Mouse (Mus musculus): ENCODE measurements around the gene Fsd1. TPM values are rescaled to one million over a fixed set of nuclear protein-coding genes. Genes with fewer than 3 reads are reported as not detected.
A peak's percentile ranks its signal among the peaks of the same experiment; 100 is the strongest.

Gene Fsd1
- polyA plus RNA-seq, 1 experiment from 2014 or later: 42.4 TPM

DNA sequence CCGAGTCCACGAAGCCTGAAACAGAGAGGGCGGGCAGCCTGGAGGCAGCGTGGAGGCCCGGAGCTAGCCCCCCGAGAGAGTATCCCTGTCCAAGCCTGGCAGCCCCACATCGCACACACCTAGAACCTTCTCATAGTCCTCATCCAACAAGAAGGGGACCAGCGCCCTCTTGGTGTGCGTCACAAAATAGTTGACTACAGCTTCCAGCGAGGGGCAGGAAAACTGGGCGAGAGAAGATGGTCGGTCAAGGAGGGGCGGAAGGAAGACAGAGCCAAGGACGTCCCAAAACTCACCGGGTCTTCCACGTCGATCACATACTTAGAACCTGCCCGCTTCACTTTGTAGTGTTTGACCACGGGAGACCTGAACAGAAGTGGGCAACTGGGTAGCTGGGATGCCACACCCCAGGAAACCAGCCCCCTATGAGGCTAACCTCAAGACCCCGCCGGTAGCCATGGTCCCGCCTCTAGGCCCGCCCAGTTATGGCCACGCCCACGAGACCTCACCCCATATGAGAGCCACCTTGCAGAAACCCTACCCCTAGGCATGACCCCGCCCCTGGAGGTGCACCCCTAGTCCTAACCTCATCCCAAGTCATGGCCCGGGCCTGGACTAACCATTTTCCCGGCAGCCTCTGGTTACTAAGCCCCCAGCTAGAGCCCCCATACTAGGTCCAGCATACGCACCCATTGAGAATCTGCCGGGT is 13.6 kb downstream of the Fsd1 start:
- 0 out of 2 replicates have a peak, but pooled peaks have one; percentile 35 for ATAC-seq (ENCODE audit: insufficient number of reproducible peaks, insufficient read depth, low FRiP score, low TSS enrichment, low read depth)
- Histone ChIP-seq H3K4me1 (replicated peaks) (no peaks in the 10 kb centered on the region), H3K27me3 (peaks cover 31% of the 10 kb centered on the region), H3K4me2 (peak overlapping the region; percentile 38), H3K27ac (no peak overlapping the region), H3K9me3 (no peaks in the 10 kb centered on the region), H3K4me3 (replicated peaks) (peak overlapping the region; percentile 19), H3K9ac (replicated peaks) (no peak overlapping the region), H3K36me3 (peaks cover 28% of the 10 kb centered on the region)
- 5% methylated on average over 30 of the region's 30 CpGs for WGBS

DNA sequence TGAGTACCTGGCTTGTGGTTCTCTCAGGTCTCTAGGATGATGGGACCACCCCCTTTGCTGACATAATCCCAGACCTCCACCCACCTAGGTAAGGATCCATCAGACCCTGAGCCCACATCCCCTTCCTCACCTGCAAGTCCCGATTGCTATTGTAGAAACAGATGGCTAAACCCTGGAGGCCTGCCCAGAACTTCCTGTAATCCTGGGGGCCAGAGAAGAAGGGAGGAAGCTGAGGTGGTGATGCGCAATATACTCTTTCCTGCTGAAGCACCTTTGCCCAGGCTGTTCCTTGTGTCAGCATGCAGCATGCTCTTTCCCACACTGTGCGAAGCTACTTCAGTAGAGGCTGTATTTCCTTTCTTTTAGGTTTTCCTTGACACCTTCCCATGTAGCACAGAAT is 16.7 kb downstream of the Fsd1 start:
- WGBS: 79% methylated on average over 3 of the region's 3 CpGs
- Histone ChIP-seq H3K9ac (replicated peaks) (no peak overlapping the region; the same call in 1 of the 2 replicates), H3K9me3 (no peaks in the 10 kb centered on the region), H3K36me3 (no peaks in the 10 kb centered on the region), H3K27me3 (peaks cover 31% of the 10 kb centered on the region), H3K27ac (no peak overlapping the region), H3K4me2 (no peak overlapping the region), H3K4me3 (replicated peaks) (no peak overlapping the region), H3K4me1 (replicated peaks) (peaks cover 11% of the 10 kb centered on the region; the same call in 1 of the 2 replicates)
- no peak for ATAC-seq (ENCODE audit: insufficient number of reproducible peaks, insufficient read depth, low FRiP score, low TSS enrichment, low read depth)

GRCm38 (mm10) chr17:56005415-56006061 is 19.2 kb downstream of the Fsd1 start, which contains the start of the genes Stap2 and Mpnd:
TSS of gene Stap2 (minus strand) at chr17:56005584.
TSS of gene Mpnd (plus strand) at chr17:56005711.
- Histone ChIP-seq H3K4me2 (no peak within 1 kb of the TSS), H3K4me3 (replicated peaks) (no peak within 1 kb of the TSS), H3K27me3 (peaks cover 18% of the 10 kb centered on the region), H3K4me1 (replicated peaks) (peaks cover 22% of the 10 kb centered on the region), H3K9me3 (no peaks in the 10 kb centered on the region), H3K36me3 (0 out of 2 replicates have a peak, but pooled peaks cover 1% of the 10 kb centered on the region), H3K9ac (replicated peaks) (no peak within 1 kb of the TSS), H3K27ac (no peak within 1 kb of the TSS)
- ATAC-seq (ENCODE audit: insufficient number of reproducible peaks, insufficient read depth, low FRiP score, low TSS enrichment, low read depth): no peak
- 35% methylated on average over 13 of the region's 13 CpGs for WGBS

GRCm38 (mm10) chr17:56006956-56007355 is 20.6 kb downstream of the Fsd1 start:
- WGBS: 47% methylated on average over 10 of the region's 10 CpGs
- peak overlapping the region; percentile 90 for H3K4me2 ChIP-seq
- H3K9me3 ChIP-seq: no peaks in the 10 kb centered on the region
- peaks cover 28% of the 10 kb centered on the region for H3K4me1 ChIP-seq (replicated peaks)
- H3K4me3 ChIP-seq (replicated peaks): no peak overlapping the region; the same call in 1 of the 2 replicates
- no peak for ATAC-seq (ENCODE audit: insufficient number of reproducible peaks, insufficient read depth, low FRiP score, low TSS enrichment, low read depth)
- no peak overlapping the region for H3K27ac ChIP-seq
- H3K9ac ChIP-seq (replicated peaks): no peak overlapping the region
- H3K27me3 ChIP-seq: peaks cover 6% of the 10 kb centered on the region; the same call in 1 of the 2 replicates
- H3K36me3 ChIP-seq: peaks cover 15% of the 10 kb centered on the region

DNA sequence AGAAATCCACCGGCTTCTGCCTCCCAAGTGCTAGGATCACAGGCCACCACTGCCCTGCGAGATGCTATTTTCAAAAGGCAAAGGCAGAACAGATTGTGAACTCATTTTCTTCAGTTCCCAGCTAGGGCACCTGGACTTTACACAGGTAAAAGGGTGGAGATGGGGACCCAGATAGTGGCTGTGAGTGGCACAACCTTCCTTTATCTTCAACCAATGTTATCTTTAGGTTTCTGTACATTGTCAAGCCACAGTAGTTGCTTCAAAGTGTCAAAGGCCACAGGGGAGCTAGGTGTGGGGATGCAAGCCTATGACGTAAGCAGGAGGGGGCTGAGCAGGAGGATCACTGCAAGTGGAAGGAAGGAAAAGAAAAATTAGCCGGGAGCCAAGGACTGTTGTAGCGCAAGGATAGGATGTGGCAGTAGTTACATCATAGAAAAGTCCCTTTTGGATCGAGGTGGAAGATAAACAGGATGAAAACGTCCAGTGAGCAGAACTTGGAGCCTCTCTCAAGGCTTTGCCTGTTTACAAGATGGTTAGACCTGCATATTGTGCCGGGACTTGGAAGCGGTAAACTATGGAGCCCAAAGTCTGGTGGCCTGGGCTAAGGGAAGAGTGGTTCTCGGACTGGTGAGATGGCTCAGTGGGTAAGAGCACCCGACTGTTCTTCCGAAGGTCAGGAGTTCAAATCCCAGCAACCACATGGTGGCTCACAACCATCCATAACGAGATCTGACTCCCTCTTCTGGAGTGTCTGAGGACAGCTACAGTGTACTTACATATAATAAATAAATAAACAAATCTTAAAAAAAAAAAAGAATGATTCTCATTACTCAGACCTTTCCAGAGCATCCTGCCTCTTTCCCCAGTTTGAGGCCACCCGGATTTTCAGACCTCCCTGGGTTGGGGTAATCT is 21.4 kb downstream of the Fsd1 start:
- Histone ChIP-seq H3K4me1 (replicated peaks) (peaks cover 28% of the 10 kb centered on the region), H3K4me2 (peak overlapping the region; percentile 90), H3K36me3 (peaks cover 22% of the 10 kb centered on the region), H3K9ac (replicated peaks) (peak overlapping the region; percentile 48), H3K9me3 (no peaks in the 10 kb centered on the region), H3K27ac (peak overlapping the region; percentile 95), H3K4me3 (replicated peaks) (peak overlapping the region; percentile 83), H3K27me3 (peaks cover 4% of the 10 kb centered on the region; the same call in 1 of the 2 replicates)
- WGBS: 35% methylated on average over 14 of the region's 14 CpGs
- no peak; the same call in 1 of the 2 replicates for ATAC-seq (ENCODE audit: insufficient number of reproducible peaks, insufficient read depth, low FRiP score, low TSS enrichment, low read depth)

GRCm38 (mm10) chr17:56008356-56009087 is 22.2 kb downstream of the Fsd1 start:
- no peaks in the 10 kb centered on the region for H3K9me3 ChIP-seq
- peak overlapping the region; percentile 83 for H3K4me3 ChIP-seq (replicated peaks)
- under 1% methylated on average over 21 of the region's 21 CpGs for WGBS
- H3K4me1 ChIP-seq (replicated peaks): peaks cover 28% of the 10 kb centered on the region
- H3K27ac ChIP-seq: peak overlapping the region; percentile 95
- peaks cover 29% of the 10 kb centered on the region for H3K36me3 ChIP-seq
- H3K4me2 ChIP-seq: peak overlapping the region; percentile 90
- peak; percentile 90 for ATAC-seq (ENCODE audit: insufficient number of reproducible peaks, insufficient read depth, low FRiP score, low TSS enrichment, low read depth)
- H3K9ac ChIP-seq (replicated peaks): peak overlapping the region; percentile 81
- peaks cover 3% of the 10 kb centered on the region; the same call in 1 of the 2 replicates for H3K27me3 ChIP-seq

DNA sequence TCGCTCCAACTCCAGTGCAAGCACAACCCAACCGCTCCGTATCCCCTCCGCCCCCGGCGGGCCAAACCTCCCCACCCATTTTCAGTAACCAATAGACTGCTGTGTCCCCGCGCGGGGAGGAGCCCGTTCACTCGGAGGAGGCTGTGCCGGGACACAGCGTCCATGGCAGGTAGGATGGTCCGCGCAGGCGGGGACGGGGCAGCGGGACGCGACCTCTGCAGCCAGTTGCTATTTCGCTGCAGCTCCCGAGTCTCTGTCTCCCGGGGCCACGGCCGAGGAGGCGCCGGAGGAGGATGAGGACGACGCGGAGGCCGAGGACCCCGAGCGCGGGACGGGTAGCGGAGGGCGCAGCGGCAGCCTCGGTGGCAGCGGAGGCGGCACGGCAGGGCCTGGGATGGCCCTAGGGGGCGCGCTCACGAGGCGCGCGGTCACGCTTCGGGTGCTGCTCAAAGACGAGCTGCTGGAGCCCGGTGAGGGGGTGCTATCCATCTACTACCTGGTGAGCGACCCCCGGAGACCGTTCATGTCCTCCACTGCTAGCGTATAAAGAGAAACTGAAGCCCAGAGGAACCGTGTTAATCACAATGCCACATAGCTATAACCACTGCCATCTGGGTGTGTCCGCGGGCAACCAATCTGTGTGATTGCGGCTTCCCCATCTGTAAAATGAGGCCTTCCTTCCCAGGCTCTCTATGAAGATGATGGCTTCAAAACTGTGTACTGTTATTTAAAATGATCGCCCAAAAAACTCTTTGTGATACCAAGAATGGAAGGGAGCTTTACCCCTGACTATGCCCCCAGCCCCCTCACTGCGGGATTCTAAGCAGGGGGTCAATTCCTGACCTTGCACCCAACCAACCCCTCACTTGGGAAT is 23.0 kb downstream of the Fsd1 start:
- H3K4me2 ChIP-seq: peak overlapping the region; percentile 90
- H3K27ac ChIP-seq: peak overlapping the region; percentile 95
- peaks cover 28% of the 10 kb centered on the region for H3K4me1 ChIP-seq (replicated peaks)
- H3K27me3 ChIP-seq: peaks cover 3% of the 10 kb centered on the region; the same call in 1 of the 2 replicates
- peak overlapping the region; percentile 83 for H3K4me3 ChIP-seq (replicated peaks)
- peaks cover 37% of the 10 kb centered on the region for H3K36me3 ChIP-seq
- peak; percentile 87 for ATAC-seq (ENCODE audit: insufficient number of reproducible peaks, insufficient read depth, low FRiP score, low TSS enrichment, low read depth)
- peak overlapping the region; percentile 81 for H3K9ac ChIP-seq (replicated peaks)
- H3K9me3 ChIP-seq: no peaks in the 10 kb centered on the region
- under 1% methylated on average over 61 of the region's 62 CpGs for WGBS

DNA sequence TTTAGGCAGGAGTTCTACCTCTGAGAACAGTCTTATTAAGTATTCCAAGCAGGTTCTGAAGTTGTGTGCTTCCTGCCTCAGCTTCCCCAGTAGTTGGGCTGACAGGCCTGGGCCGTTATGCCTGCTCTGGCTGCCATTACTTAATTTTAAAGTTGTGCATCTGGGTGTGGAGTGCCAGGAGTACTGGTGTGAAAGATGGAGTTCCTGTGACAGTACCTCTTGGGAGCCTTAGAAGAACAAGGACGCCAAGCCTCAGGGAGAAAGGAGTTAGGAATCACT is 23.6 kb downstream of the Fsd1 start:
- WGBS: 26% methylated on average over 2 of the region's 2 CpGs
- no peak for ATAC-seq (ENCODE audit: insufficient number of reproducible peaks, insufficient read depth, low FRiP score, low TSS enrichment, low read depth)

DNA sequence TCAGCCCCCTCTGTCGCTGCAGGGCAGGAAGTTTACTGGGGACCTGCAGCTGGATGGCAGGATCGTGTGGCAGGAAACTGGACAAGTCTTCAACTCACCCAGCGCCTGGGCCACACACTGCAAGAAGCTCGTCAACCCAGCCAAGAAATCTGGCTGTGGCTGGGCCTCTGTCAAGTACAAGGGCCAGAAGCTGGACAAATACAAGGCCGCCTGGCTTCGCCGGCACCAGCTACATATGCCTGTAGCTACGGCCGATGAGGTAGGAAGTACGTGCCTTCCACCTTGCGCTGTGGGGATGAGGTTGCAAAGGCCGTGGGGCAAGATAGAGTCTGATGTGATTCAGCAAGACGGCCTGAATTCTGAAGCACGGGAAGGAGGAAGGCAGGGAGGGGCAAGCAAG is 23.9 kb downstream of the Fsd1 start:
- peak overlapping the region; percentile 81 for H3K9ac ChIP-seq (replicated peaks)
- H3K4me3 ChIP-seq (replicated peaks): peak overlapping the region; percentile 83
- peaks cover 45% of the 10 kb centered on the region for H3K36me3 ChIP-seq
- ATAC-seq (ENCODE audit: insufficient number of reproducible peaks, insufficient read depth, low FRiP score, low TSS enrichment, low read depth): no peak
- 67% methylated on average over 14 of the region's 14 CpGs for WGBS
- no peaks in the 10 kb centered on the region for H3K9me3 ChIP-seq
- peak overlapping the region; percentile 90 for H3K4me2 ChIP-seq
- H3K27me3 ChIP-seq: no peaks in the 10 kb centered on the region
- H3K27ac ChIP-seq: no peak overlapping the region
- peaks cover 28% of the 10 kb centered on the region for H3K4me1 ChIP-seq (replicated peaks)

More for the DNA sequence above, 23.6 kb downstream of the Fsd1 start:
- peaks cover 28% of the 10 kb centered on the region for H3K4me1 ChIP-seq (replicated peaks)
- H3K4me3 ChIP-seq (replicated peaks): peak overlapping the region; percentile 83
- H3K9ac ChIP-seq (replicated peaks): peak overlapping the region; percentile 81
- H3K9me3 ChIP-seq: no peaks in the 10 kb centered on the region
- H3K27me3 ChIP-seq: no peaks in the 10 kb centered on the region
- peak overlapping the region; percentile 90 for H3K4me2 ChIP-seq
- H3K36me3 ChIP-seq: peaks cover 42% of the 10 kb centered on the region
- peak overlapping the region; percentile 95 for H3K27ac ChIP-seq

- no peak overlapping the region for H3K27ac ChIP-seq
- ATAC-seq (ENCODE audit: insufficient number of reproducible peaks, insufficient read depth, low FRiP score, low TSS enrichment, low read depth): no peak
- H3K9ac ChIP-seq (replicated peaks): peak overlapping the region; percentile 81; the same call in 1 of the 2 replicates
- peak overlapping the region; percentile 90 for H3K4me2 ChIP-seq
- H3K4me3 ChIP-seq (replicated peaks): peak overlapping the region; percentile 83
- H3K9me3 ChIP-seq: no peaks in the 10 kb centered on the region
- 15% methylated on average over 9 of the region's 9 CpGs for WGBS
- H3K36me3 ChIP-seq: peaks cover 49% of the 10 kb centered on the region
- H3K27me3 ChIP-seq: no peaks in the 10 kb centered on the region
- peaks cover 28% of the 10 kb centered on the region for H3K4me1 ChIP-seq (replicated peaks)
Measured at GRCm38 (mm10) chr17:56010681-56011080, 24.4 kb downstream of the Fsd1 start.
